Mouse (Mus musculus) megakaryocyte, adult 5-6 weeks (primary cell): ENCODE measurements around the gene Igsf9. TPM values are rescaled to one million over a fixed set of nuclear protein-coding genes. Genes with fewer than 3 reads are reported as not detected.

Experiments
- ATAC-seq: 2 replicates; pipeline ENCODE4 v1.8.0; 2016; ENCODE audit warnings: mild to moderate bottlenecking, inconsistent platforms; ENCODE audit not compliant: poor library complexity, severe bottlenecking
- total RNA-seq, 2 experiments: library from RNA; stranded (forward) in 1 of 2; stranded (reverse) in 1 of 2; fragments of 153-499, 151-499 nt in 1 of 2; fragments of 221-1000, 200-1000 nt in 1 of 2; gene quantifications; 2 replicates each; pipeline versions ENCODE4 v1.2.3 to v1.2.4; 2015 to 2017

Igsf9 gene
- total RNA-seq (2015) (0.20 and 1.9 TPM in 2 replicates), total RNA-seq (2017) (0.16 TPM in 1 of 2 replicates, not detected in the other)

DNA sequence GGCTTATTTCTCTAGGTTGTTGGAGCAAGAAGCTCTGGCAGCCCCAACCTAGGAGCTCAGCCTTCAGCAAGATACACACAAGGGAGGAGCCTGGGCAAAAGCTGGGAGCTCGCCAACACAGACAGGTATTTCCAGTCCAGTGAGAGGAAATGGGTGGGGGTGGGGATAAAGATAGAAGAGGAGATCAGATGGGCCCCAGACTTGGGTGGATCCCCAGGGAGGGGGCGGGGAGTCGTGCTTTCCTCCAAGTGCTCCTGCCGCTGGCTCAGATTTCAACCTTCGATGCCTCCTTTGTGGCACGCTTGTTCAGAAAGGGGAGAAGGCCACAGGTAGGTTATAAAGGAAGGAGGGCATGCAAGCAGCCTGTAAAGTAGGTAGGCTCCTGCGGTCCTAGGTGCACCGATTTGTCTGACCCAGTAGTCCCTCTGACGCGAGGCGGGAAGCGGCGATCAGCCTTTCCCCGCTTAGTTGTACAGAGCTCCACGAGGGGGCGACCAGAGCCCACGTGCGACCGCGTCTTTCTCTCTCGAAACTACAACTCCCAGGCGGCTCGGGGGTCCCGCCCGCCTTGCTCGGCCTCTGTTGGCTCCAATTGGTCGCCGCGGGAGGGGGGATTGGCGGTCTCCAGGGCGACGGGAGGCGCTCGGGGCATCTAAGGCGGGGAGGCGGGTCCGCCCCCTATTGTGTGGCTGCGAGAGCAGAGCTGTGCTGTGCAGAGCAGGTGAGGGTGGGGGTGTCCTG lies at the start of gene Igsf9:
Igsf9 (plus strand) TSS at position 249 of the 741 bp plus-strand sequence.
- peak; percentile 79 for ATAC-seq

- no peak for ATAC-seq
These were observed 49.6 kb upstream of the Igsf9 start for GRCm38 (mm10) chr1:172431836-172432586.

GRCm38 (mm10) chr1:172432587-172432955 lies 49.0 kb upstream of the Igsf9 start:
- no peak for ATAC-seq

DNA sequence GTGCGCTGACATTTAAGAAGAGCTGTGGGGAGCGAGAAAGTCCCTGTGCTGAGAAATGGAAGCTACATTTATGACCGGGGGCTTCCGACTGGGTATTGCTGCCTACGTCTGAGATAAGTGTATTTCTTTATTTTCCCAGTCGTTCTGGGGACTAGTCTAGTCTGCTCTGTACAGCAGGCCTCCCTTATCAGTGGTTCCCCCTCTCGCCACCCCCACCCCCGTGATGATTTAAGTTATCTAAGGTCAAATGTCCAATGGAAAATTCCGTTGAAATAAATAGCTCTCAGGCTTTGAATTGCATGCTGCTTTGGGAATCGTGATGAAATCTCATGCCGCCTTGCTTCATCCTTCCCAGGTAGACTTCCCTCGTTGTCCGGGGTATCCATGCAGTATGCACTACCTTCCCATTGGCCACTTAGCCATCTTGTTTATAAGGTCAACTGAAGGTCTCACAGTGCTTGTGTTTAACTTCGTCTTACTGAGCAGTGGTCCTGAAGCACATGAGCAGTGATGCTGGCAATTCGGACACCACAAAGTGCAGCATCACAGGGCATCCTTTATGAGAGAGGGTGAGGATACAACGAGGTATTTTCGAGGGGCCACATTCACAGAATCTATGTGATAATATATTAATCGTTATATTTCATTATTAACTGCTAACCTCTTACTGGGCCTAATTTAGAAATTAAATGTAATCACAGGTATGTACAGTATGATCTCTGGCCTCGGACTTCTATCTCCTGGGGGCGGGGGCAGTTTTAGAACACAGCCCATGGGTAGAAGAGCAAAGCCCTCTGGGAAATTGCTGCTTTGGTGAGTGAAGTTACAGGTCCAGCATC lies 48.4 kb upstream of the Igsf9 start:
- ATAC-seq: no peak

GRCm38 (mm10) chr1:172433851-172434165 lies 47.8 kb upstream of the Igsf9 start:
- ATAC-seq: no peak

DNA sequence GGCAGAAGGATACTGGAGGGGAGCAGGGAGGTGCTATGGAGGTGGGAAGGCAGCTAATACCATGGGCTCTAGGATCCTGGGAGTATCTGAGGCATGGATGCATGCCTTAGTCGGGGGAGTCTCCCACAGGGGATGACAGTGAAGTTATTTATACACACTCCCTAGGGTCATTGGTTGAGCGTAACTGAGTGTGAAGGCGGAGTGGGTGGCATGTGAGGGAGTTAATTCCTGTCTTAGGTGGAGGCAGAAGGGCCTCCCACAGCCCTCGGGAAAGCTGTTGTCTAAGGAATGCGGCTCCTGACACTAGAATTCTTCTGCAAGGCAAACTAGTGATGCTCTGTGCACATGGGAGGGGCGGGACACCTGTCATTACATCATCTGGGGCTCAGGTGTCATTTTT lies 44.8 kb upstream of the Igsf9 start:
- ATAC-seq: no peak

- no peak for ATAC-seq
These were observed 43.0 kb upstream of the Igsf9 start for GRCm38 (mm10) chr1:172438621-172439020.

DNA sequence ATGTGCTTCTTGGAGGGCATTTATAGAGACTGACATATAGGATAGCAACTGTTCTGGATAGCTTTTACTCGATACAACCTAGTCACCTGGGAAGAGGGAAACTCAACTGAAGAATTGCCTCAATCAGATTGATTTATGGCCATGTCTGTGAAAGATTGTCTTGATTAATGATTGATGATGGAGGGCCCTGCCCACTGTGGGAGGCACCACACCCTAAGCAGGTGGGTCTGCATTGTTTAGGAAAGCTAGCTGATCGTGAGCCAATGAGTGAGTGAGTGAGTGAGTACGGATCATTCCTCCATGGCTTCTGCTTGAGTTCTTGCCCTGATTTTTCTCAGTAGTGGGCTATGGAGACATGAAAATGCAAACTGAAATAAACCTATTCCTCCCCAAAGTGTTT lies 41.1 kb upstream of the Igsf9 start:
- ATAC-seq: no peak

- ATAC-seq: no peak
These were observed 39.6 kb upstream of the Igsf9 start for GRCm38 (mm10) chr1:172441935-172442445.

GRCm38 (mm10) chr1:172450226-172450625 lies 31.4 kb upstream of the Igsf9 start:
- ATAC-seq: no peak

- peak; percentile 57 for ATAC-seq
These were observed 30.6 kb upstream of the Igsf9 start for GRCm38 (mm10) chr1:172450848-172451470.

GRCm38 (mm10) chr1:172452911-172453310 lies 28.7 kb upstream of the Igsf9 start:
- no peak for ATAC-seq

- ATAC-seq: no peak
These were observed 27.8 kb upstream of the Igsf9 start for GRCm38 (mm10) chr1:172453810-172454209.

- peak; percentile 43 for ATAC-seq
These were observed 26.2 kb upstream of the Igsf9 start for GRCm38 (mm10) chr1:172455416-172455815.

DNA sequence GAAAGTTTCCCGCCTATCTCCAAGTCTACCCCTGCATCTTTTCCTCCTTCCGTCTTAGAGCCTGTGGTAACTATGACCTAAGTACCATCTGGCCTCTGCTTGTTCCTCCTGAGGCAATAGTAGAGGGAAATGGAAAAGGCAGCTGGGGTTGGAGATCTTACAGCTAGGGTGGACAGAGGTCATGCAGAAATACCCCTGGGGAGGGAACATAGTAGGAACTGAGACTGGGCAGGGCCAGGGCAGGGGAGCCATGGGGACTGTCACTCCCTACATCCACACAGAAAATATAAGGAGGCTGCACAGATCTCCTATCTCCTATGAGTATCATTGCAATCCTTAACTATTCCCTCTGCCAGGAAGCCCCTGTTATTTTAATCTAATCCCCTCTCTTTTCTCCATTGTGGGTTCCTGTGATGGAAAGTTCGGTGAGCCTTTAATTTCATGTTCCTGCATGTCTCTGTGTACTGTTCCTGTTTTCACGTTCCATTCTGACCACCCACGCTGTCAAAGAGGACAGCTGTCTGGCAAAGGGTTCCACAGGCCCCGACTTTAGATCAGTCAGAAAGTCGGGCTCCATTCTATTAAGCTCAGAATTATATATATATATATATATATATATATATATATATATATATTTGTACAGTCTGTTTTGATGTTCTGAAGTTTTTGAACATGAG lies 25.4 kb upstream of the Igsf9 start:
- peak; percentile 94 for ATAC-seq

DNA sequence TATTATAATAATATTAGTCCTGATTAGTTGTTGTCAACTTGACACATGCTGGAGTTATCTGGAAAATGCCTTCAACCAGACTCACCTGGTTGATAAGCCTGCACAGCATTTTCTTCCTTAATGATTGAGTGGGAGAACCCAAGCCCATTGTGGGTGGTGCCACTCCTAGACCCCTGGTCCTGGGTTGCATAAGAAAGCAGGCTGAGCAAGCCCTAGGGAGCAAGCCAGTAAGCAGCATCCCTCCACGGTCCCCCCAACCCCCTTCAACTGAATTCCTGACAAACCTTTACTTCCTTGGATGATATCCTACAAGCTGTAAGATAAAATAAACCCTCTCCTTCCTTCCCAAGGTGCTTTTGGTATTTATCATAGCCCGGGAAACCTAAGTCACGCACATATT lies 24.4 kb upstream of the Igsf9 start:
- no peak for ATAC-seq

- ATAC-seq: no peak
These were observed 23.5 kb upstream of the Igsf9 start for GRCm38 (mm10) chr1:172458041-172458440.

- no peak for ATAC-seq
These were observed 20.0 kb upstream of the Igsf9 start for GRCm38 (mm10) chr1:172461602-172462001.

- ATAC-seq: no peak
These were observed 19.1 kb upstream of the Igsf9 start for GRCm38 (mm10) chr1:172462534-172462933.
